Mouse (Mus musculus) megakaryocyte progenitor cell, adult 5-6 weeks (primary cell): ENCODE data around the gene Gpr179. TPM values are rescaled to one million over a fixed set of nuclear protein-coding genes. Genes with fewer than 3 reads are reported as not detected.

Experiments
- ATAC-seq: replicated peaks from 2 replicates; pipeline ENCODE4 v1.8.0; 2016; ENCODE audit warnings: mild to moderate bottlenecking, moderate TSS enrichment, inconsistent platforms; ENCODE audit not compliant: poor library complexity
- total RNA-seq, 2 experiments: library from RNA; stranded (forward) in 1 of 2; stranded (reverse) in 1 of 2; fragments of 157-497, 149-512 nt in 1 of 2; fragments of 200-1000 nt in 1 of 2; gene quantifications; 2 replicates each; pipeline versions ENCODE4 v1.2.3 to v1.2.4; 2015 to 2017

The Gpr179 gene
- total RNA-seq, 2 experiments from 2014 or later, result 0.05 TPM; not detected in 1

DNA sequence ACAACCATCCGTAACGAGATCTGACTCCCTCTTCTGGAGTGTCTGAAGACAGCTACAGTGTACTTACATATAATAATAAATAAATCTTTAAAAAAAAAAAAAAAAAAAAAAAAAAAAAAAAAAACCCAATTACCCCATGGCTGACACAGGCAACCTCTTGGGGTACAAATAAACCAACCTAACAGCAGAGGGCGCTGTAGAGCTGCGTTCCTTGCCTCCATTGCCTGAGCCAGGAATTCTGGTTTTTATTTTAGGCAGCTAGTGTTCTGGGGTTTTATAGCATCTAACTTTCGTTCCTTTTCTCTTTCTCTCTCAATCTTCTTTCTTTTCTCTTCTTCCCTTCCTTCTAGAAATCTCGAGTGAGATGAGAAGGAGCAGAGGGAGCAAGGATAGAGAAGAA is 5.8 kb upstream of the Gpr179 start:
- ATAC-seq, result peak; percentile 68

DNA sequence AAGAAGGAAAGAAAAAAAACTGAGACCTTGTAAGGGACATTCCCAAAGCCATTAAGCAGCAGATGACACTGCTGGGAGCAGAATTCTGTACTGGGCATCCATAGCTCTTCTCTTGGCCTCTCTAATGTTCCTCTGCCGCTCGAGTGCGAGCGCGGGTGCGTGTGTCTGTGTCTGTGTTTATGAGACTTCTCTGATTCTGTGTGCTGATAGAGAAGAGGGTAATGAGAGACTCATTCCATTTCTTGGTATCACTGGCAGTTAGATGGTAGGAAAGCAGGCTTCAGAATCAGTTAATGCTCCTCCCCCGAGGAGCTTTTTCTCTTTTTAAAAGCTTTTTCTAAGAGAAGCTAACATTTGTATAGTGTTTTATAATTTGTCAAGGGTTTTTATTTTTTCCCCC is 3.4 kb upstream of the Gpr179 start:
- no peak for ATAC-seq

DNA sequence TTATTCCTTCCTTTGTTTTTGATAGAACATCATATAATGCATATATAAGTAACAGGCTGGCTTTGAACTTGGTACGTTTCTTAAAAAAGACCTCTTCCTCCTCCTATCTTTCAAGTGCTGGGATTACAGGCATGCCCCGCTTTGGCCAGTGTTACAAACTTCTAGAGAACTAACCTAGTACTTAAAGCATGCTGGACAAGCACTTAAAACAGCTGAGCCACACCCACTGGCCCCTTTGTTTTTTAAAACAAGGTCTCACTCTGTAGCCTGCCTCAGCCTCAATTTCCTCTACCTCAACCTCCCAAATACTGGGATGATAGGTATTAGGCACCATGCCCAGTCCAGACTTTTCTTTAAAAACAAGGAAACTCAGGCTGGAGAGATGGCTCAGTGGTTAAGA is 2.8 kb upstream of the Gpr179 start:
- no peak for ATAC-seq

DNA sequence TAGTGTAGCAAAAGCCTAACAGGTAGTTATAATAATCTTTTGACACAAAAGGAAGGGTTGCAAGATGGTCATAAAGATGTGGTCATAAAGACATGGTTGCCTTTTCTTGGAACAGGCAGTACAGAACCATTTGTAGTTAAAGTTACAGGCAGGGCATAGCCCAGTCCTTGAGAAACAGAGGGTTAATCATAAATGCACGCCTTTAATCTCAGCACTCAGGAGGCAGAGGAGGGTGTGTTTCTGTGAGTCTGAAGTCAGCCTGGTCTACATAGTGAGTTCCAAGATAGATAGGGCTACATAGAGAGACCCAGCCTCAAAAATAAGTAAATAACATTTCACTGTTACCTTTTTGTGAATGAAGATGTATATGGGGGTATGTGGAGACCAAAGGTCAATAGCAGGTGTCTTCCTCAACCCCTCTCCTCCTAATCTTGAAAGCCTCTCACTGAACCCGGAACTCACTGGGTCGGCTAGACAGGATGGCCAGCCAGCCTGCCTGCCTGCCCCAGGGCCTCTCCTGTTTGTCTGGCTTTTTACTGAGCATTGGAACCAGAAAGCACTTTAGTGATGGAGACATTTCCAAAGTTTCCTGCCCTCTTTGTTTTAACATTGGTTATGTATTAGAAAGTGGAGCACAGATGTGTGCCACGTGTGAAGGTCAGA is 1.2 kb upstream of the Gpr179 start:
- no peak for ATAC-seq

DNA sequence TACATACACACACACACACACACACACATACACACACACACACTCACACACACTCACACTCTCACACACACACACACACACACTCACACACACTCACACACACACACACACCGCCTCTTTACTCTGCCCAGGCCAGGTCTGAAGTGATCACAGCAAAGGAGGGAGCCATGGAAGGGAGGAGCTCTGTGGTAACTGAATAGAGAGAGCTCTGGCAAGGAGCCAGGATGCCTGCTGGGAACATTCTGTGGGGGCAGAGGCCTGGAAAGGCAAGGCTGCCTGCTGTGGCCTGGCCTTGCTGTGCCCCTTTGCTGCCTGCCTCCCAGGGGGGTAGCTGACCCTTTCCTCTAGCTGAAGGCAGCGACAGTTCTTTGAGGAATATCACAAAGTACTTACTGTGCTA is 1.8 kb downstream of the Gpr179 start:
- ATAC-seq, result peak; percentile 60

DNA sequence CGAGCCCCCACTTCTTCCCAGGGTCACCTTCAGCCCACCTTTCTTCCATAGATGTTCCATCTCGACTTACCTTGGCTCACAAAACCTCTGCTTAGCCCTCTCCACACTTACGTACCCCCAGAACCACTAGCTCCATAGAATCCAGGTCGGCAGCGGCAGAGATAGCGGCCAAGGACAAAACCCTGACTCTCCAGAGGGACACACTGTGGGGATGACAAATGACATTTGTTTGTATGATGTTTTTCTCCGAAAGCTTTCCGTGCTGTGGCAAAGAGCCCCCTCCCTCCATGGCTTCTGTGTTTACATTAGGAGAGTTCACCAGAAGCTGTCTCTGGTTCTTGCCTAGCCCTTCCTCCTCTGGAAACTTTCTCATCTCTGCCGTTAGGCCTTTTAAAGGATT is 4.6 kb downstream of the Gpr179 start:
- no peak for ATAC-seq

DNA sequence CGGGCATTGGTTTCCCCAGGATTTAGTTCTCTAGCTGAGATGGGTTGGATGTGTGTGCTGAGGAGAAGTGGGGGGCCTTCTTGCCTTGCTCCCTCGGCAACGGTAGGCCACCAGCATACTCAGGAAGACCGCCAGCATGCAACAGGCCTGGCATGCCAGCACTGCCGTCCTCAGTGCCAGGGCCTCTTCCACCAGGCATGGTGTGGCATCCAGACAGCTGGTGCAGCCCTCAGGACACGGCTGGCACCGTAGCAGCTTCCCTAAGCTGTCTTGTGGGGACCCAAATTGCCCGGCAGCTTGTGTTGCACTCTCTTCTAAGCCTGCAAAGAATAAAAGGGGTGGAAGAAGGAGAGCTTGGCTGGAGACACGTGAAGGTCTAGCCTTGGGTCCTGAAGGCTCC is 5.5 kb downstream of the Gpr179 start:
- no peak for ATAC-seq

DNA sequence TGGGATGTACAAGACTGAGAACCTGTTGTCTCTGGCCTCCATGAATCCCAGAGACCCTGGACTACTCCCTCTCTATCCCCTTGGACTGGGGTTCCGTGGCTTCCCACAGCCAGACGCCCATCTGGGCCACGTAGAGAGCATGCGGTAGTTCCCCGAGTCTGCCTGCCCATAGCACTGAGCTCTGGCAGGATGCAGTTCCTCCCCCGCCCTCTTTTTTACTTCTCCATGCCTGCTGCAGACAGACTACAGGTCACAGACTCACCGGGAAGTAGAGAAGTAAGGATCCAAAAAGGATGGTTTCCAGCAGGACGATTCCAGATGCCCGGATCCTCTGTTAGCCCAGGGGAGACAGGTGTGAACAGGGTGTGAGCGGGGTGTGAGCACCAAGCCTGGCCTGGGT is 6.4 kb downstream of the Gpr179 start:
- ATAC-seq, result no peak

DNA sequence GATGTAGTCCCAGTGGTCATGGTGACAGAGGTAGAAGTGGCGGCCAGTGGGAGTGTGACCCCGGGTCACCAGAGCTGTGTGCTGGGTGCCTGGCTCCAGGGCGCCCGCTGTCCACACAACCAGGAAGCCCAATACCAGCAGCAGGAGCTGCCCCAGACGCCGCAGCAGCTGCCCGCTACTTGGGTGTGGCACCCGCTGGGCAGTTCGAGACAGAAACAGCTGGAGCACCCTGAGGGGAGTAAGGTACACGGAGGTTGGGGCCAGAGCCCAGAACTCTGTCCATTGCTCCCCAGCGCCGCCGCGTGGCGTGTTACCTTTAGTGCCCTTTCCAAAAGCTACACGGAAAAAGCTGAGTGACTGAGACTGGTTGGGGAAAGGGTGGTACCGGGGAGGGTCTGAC is 8.3 kb downstream of the Gpr179 start:
- peak; percentile 85 for ATAC-seq

DNA sequence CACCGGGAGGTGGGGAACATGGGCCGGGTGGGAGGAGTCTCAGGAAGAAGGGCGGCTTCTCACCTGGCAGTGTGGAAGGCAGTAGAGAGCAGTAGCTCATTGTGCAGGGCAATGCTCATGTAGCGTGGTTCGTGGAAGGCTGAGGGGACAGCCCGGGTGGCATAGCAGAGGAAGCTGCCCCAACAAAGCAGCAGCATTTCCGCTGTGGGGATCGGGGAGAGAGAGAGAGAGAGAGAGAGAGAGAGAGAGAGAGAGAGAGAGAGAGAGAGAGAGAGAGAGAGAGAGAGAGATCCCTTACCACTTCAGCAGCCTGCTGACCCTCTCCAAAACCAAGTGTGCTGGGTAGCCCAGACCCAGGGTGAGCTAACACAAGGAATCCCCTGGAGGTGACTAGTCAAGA is 8.7 kb downstream of the Gpr179 start:
- ATAC-seq, result 0 out of 2 replicates have a peak, but pooled peaks have one; percentile 12

DNA sequence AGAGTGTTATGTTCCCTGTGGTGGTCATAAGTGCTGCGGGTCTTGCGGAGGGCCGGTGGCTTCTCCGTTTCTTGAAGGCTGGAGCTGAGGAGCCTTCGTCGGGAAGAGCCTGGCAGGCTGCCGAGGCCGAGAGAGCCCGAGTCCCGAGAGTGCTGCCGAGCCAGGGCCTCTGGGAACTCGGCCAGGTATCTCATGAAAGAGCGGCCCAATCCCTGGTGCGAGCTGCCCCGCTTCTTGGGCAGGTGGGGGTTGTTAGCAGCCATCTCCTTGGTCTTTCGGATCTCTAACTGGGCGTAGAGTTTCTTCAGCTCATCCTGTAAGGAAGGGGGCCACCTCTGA is 12.9 kb downstream of the Gpr179 start:
- no peak for ATAC-seq

DNA sequence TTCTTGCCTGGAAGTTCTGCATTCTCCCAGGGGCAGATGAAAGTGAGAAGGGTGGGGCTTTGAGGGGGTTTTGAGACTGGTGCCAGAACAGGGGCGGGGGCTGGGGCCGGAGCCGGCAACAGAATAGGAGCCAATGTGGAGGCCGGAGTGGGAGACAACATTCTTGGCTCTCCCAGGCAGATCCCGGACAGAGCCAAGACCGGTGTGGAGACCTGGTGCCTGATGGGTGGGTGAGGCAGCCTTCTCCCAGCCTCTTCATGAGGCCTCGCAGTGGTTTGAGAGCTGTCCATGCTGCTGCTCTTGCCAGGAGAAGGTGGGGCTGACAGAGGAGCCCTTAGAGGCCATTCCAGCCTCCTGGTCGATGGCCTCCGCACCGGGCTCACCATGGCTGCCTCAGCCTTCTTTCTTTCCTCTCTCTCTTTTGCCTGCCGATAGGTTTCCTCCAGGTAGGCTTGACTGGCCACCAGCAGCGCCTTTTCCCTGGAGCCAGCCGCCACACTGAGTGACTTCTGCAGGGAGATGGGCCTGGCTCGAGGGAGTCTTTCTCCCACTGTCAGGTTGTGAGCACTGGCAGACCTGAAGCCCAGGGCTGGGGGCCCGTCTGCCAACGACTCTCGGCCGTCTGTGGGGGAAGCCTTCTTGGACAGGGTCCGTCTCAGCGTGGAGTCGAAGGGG is 13.4 kb downstream of the Gpr179 start:
- no peak for ATAC-seq

DNA sequence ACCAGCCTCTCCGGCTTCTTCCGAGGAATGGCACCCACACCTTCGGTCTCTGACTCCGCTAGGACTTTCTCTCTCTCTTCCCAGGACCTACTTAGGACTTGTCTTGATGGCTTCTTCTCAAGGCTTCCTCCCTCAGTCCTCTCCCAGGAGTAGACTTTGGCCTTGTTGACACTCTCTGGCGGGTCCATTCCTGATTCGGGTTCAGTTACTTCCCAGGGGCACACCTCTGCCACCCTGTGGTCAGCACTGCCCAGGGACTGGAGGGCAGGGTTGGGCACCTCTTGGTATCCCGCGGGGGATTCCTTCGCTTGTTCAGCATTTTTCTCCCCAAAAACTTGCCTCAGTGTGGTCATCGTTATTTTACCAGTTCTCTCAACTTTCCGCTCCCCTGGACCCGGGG is 14.5 kb downstream of the Gpr179 start:
- no peak for ATAC-seq

DNA sequence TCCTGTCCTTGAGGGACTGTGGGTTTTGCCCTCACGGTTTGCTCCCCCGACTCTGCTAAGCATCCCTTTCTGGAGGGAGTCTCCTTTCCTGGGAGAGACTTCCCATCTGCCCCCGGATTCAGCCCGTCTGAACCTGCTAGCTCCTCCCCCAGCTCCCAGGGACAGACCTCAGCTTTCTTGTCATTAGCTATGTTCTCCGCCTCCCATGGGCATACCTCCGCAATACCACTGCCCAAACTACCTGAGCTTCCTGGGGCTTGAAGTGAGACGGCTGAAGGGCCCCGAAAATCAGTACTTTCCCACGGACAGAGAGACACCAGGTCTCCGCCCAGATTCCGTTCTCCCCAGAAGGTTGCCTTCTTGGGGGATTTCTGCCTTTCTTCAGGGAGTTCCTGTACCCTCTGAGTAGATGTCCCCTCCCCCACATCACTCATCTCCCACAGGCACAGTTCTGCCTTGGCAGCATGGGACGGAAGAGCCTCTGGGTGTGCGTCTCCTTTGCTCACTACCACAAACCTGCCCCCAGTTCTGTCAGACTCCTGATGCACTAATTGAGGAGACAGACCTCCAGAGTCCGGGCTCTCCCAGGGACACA is 15.0 kb downstream of the Gpr179 start:
- no peak for ATAC-seq

DNA sequence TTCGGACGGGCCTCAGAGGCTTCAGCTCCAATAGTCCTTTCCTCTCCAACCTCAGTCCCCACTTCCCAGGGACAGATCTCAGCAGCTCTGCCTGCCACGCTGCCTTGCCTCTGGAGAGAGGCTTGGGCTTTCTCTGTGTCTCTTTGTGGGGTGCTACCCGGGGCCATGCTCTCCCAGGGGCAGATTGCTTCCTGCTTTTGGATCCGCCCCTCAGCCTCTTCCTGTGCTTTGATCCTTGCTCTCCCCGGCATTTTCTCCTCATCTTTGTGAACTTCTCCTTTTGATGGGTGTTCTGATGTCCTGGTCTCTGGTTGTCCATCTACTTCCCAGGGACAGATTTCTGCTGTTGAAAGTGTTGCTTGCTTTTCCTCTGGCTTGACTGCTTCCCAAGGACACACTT is 15.6 kb downstream of the Gpr179 start:
- 0 out of 2 replicates have a peak, but pooled peaks have one; percentile 29 for ATAC-seq

DNA sequence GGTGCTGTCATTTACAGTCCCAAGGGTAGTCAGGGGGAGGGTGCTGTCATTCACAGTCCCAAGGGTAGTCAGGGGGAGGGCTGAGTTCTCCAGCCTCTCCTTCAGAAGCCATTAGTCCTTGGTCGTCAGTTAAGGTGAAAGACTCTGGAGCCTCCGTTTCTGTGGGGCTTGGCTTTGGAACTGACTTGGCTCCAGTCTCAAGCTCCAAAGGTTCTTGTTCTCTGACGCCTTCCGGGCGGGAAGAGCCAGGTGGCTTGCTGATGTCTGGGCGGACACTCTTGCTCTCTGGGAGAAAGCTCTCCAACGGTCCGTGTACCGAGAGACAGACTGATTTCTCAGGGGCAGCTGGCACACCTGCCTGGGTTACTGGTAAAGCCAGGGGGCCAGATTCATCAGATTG is 17.5 kb downstream of the Gpr179 start:
- no peak for ATAC-seq

DNA sequence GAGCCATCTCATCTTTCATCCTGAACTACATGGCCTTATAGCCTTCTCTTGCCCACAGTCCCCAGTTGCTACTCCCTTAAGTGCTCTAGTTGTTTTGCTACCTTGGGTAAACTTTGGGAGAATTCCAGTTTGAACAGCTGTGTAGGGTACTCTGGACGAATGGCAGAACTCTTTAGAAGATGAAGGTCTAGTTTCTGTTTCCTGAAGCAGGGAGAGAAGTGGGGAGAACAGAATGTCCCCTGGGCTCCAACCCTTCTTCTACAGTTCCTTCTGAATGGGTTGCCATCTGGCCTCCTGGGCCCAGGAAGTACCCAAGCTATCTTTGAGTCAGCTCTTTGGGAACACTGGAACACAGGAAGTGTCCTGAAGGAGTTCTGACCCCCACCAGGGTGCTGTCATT is 18.0 kb downstream of the Gpr179 start:
- no peak for ATAC-seq

DNA sequence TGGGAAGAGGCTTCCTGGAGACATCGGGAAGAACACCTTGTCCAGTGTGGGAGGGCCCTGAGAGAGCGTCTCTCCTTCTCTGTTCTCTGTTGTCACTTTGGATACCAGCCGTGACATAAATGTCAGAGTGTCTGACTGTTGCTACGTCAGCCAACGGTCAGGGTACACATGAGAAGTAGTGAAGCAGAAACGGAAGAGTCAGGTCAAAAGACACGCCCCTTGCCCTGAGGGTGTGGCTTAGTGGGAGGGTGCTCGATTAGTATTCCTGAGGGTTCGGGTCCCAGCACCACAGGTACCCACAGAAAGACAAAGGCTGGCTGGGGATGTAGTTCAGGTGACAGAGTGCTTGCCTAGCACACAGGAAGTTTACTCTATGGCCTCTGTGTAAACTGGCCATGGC is 18.8 kb downstream of the Gpr179 start:
- peak; percentile 27; the same call in 1 of the 2 replicates for ATAC-seq

DNA sequence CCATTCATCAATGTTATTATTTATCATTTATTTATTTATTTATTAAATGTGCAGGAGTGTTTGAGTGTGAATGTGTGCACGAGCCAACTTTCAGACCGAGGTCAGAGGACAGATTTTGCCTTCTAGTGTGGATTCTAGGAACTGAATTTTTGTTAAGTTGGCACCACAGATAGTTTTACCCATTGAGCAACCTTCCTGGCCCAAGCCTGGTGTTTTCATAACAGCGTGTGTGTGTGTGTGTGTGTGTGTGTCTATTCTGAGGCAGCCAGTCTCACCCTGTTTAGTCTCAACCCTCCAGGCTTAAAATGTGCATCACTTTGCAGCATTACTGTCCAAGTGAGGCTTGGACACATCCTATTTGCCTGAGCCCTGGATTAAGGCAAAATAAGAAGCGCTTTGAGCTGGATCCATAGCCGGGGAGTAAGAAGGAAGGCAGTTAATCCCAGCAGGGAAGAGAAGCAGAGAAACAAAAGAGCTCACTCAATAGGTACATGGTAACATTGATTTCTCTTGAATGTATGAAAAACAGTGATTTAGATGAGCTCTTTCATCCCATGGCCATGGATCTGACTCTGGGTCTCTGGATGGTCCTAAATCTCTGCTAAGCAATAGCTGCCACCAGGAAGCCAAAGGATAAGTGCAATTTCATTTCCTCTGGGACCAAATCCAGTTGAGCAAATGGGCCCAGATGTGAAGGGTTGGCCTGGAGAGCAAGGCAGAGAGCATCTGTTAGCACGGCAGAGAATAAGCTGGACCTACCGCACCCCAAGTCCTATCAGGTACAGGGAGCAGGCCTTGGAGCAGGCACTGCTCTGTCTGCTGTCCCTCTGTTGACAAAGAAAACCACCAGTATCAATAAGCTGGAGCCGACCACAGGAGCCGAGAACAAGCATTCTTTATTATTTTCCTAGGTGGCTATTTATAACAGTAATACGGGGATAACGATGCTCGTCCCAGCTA is 20.4 kb downstream of the Gpr179 start:
- ATAC-seq, result no peak

DNA sequence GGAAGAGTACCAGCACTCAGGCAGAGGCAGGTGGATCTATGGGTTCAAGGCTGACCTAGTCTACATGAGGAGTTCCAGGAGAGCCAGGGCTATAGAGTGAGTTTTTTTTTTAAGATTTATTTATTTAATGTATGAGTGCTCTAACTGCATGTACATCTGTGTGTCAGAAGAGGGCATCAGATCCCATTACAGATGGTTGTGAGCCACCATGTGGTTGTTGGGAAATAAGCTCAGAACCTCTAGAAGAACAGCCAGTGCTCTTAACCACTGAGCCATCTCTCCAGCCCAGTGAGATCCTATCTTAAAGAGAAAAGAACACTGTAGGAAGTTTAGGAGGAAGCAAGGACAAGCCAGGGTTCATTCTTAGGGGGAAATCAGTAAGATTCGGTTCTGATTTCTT is 21.6 kb downstream of the Gpr179 start:
- ATAC-seq, result no peak

DNA sequence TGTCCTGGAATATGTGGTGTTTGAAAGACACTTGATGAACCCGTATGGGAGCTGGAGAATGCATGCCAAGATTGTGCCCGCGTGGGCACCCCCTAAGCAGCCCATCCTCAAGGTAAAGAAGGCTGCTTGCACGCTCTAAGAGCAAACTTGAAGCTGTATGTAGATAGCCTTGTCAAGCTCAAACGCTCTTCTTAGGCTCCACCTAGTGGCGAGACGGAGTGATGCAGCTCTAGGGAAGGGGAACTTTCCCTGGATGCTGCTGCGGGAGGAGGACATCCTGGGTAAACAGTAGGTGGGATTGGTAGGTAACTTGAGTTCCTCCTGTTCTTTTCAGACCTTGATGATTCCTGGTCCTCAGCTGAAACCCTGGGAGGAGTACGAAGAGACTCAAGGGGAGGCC is 23.7 kb downstream of the Gpr179 start:
- ATAC-seq, result peak; percentile 83
